ENCODE assay signal across 11 mouse cellular contexts in genomic region chr1:165858356-165858755, GRCm38 (mm10).
A peak's percentile ranks its signal among the peaks of the same experiment; 100 is the strongest.
DNase-seq lines count a peak whose midpoint lies in the region; ATAC-seq and TF ChIP-seq lines count a peak whose summit lies in the region.
"Had no signal": no experiment of that assay in that cellular context is flagged by ENCODE, and none has a peak within 500 bp of the region (broad histone marks: within the 10 kb centered on the region; RNA-seq: fewer than 3 reads in every experiment).

No protein-coding gene starts in this region.

- H3K9ac ChIP-seq in forebrain, embryonic 16.5 days (replicated peaks; ENCODE audit: low read depth, low read length), result no peak overlapping the region
- H3K9ac ChIP-seq in forebrain, embryonic 12.5 days, result no peak overlapping the region
- no peak overlapping the region for H3K9ac ChIP-seq in lung, postnatal 0 days (replicated peaks; ENCODE audit: low read depth)
- H3K9ac ChIP-seq: stomach, embryonic 15.5 days had no signal

- no peaks in the 10 kb centered on the region for H3K27me3 ChIP-seq in forebrain, embryonic 16.5 days (replicated peaks; ENCODE audit: control insufficient read depth, insufficient read depth, low read length)
- H3K27me3 ChIP-seq in forebrain, embryonic 12.5 days, result peaks cover 45% of the 10 kb centered on the region
- no peaks in the 10 kb centered on the region for H3K27me3 ChIP-seq in lung, postnatal 0 days (replicated peaks; ENCODE audit: insufficient read depth, low read length)
- no peaks in the 10 kb centered on the region for H3K27me3 ChIP-seq in small intestine, adult 2 months (ENCODE audit: control insufficient read depth, insufficient read depth, low read length)
- H3K27me3 ChIP-seq: stomach, embryonic 15.5 days had no signal

- ATAC-seq in forebrain, embryonic 16.5 days, result 0 out of 2 replicates have a peak, but pooled peaks have one; percentile 13
- ATAC-seq in forebrain, embryonic 12.5 days (ENCODE audit: low FRiP score), result no peak
- ATAC-seq in lung, postnatal 0 days, result no peak
- ATAC-seq in erythroblast, adult 5-6 weeks (replicated peaks; ENCODE audit: low FRiP score, poor library complexity, severe bottlenecking), result 0 out of 2 replicates have a peak, but pooled peaks have one; percentile 36
- ATAC-seq in monocyte, adult 5-6 weeks (replicated peaks; ENCODE audit: insufficient number of reproducible peaks, low FRiP score, low TSS enrichment, poor library complexity, severe bottlenecking), result no peak

- WGBS in forebrain, embryonic 16.5 days, result 84% methylated on average over 5 of the region's 5 CpGs
- WGBS in forebrain, embryonic 12.5 days, result 79% methylated on average over 5 of the region's 5 CpGs
- WGBS in lung, postnatal 0 days, result 70% methylated on average over 5 of the region's 5 CpGs
- WGBS in small intestine, adult 2 months, result 90% methylated on average over 5 of the region's 5 CpGs

- H3K36me3 ChIP-seq in forebrain, embryonic 16.5 days (ENCODE audit: control insufficient read depth, insufficient read depth), result no peaks in the 10 kb centered on the region
- no peaks in the 10 kb centered on the region for H3K36me3 ChIP-seq in forebrain, embryonic 12.5 days (replicated peaks)
- H3K36me3 ChIP-seq in lung, postnatal 0 days (ENCODE audit: insufficient read depth, low read length), result no peaks in the 10 kb centered on the region
- H3K36me3 ChIP-seq in small intestine, adult 2 months (ENCODE audit: control insufficient read depth, insufficient read depth, low read length), result no peaks in the 10 kb centered on the region
- H3K36me3 ChIP-seq: stomach, embryonic 15.5 days had no signal

- TF ChIP-seq CTCF in lung, postnatal 0 days (IDR thresholded peaks at IDR 0.05), result peak; percentile 51
- TF ChIP-seq CTCF in small intestine, adult 2 months (IDR thresholded peaks at IDR 0.05; ENCODE audit: extremely low read depth, insufficient read length, insufficient replicate concordance, low read depth, low read length), result peak; percentile 56; the same call in 1 of the 2 replicates

- no peaks in the 10 kb centered on the region for H3K9me3 ChIP-seq in forebrain, embryonic 16.5 days (ENCODE audit: control insufficient read depth, low read length)
- no peaks in the 10 kb centered on the region for H3K9me3 ChIP-seq in forebrain, embryonic 12.5 days
- no peaks in the 10 kb centered on the region for H3K9me3 ChIP-seq in lung, postnatal 0 days (ENCODE audit: low read length)
- H3K9me3 ChIP-seq: stomach, embryonic 15.5 days had no signal

- TF ChIP-seq EP300 in lung, postnatal 0 days (IDR thresholded peaks at IDR 0.05), result no peak

- no peak for TF ChIP-seq POLR2A in small intestine, adult 2 months (IDR thresholded peaks at IDR 0.05; ENCODE audit: low read depth, low read length)

- no peak for DNase-seq in lung, postnatal 0 days (ENCODE audit: low spot score)
- no peak for DNase-seq in lung, postnatal 4 days
- DNase-seq in frontal cortex, postnatal 14 days (ENCODE audit: low spot score in 2 of 2), result no peak
- DNase-seq: cerebellum, postnatal 36 days had no signal

- peaks cover 4% of the 10 kb centered on the region; the same call in 1 of the 2 replicates for H3K4me1 ChIP-seq in forebrain, embryonic 16.5 days (replicated peaks; ENCODE audit: control insufficient read depth, insufficient read depth, low read length)
- H3K4me1 ChIP-seq in forebrain, embryonic 12.5 days, result peaks cover 11% of the 10 kb centered on the region; the same call in 1 of the 2 replicates
- no peaks in the 10 kb centered on the region for H3K4me1 ChIP-seq in lung, postnatal 0 days (ENCODE audit: insufficient read depth, low read depth, low read length)
- H3K4me1 ChIP-seq in small intestine, adult 2 months (ENCODE audit: control insufficient read depth, insufficient read depth, insufficient read length, low read length), result peaks cover under 1% of the 10 kb centered on the region; the same call in 1 of the 2 replicates
- H3K4me1 ChIP-seq: stomach, embryonic 15.5 days had no signal

- no peak overlapping the region for H3K4me2 ChIP-seq in forebrain, embryonic 16.5 days (ENCODE audit: low read length)
- no peak overlapping the region for H3K4me2 ChIP-seq in forebrain, embryonic 12.5 days
- H3K4me2 ChIP-seq in lung, postnatal 0 days (replicated peaks; ENCODE audit: low read depth, low read length), result no peak overlapping the region
- H3K4me2 ChIP-seq: stomach, embryonic 15.5 days had no signal

- no peak overlapping the region for H3K27ac ChIP-seq in forebrain, embryonic 16.5 days (ENCODE audit: low read length)
- H3K27ac ChIP-seq in forebrain, embryonic 12.5 days, result no peak overlapping the region
- no peak overlapping the region for H3K27ac ChIP-seq in lung, postnatal 0 days (ENCODE audit: low read length)
- no peak overlapping the region for H3K27ac ChIP-seq in small intestine, adult 2 months (ENCODE audit: insufficient read depth, low read depth, low read length)
- H3K27ac ChIP-seq: macrophage; stomach, embryonic 15.5 days had no signal

- no peak overlapping the region for H3K4me3 ChIP-seq in forebrain, embryonic 16.5 days (replicated peaks; ENCODE audit: low read length)
- H3K4me3 ChIP-seq in forebrain, embryonic 12.5 days (replicated peaks), result no peak overlapping the region
- H3K4me3 ChIP-seq in lung, postnatal 0 days (ENCODE audit: low read depth, low read length), result no peak overlapping the region
- no peak overlapping the region for H3K4me3 ChIP-seq in small intestine, adult 2 months (ENCODE audit: low read depth, low read length)
- H3K4me3 ChIP-seq: stomach, embryonic 15.5 days had no signal

Comparison
In these comparisons a context has a peak if more than half of its experiments do, and no peak if none do; other contexts are left out.
1. ATAC-seq: peak in forebrain, embryonic 16.5 days (single experiment) and erythroblast, adult 5-6 weeks (single experiment); none in forebrain, embryonic 12.5 days (single experiment), lung, postnatal 0 days (single experiment) and monocyte, adult 5-6 weeks (single experiment).